Mouse (Mus musculus) thymus, adult 2 months (tissue): ENCODE data around the gene Foxj2.

Experiments
- CTCF ChIP-seq: fragments of 200-500 bp; IDR thresholded peaks from 2 replicates; pipeline ENCODE4 v1.5.1; 2012; ENCODE audit warnings: mild to moderate bottlenecking, control low read depth, low read length, moderate library complexity, borderline replicate concordance; ENCODE audit not compliant: control insufficient read depth, poor library complexity, insufficient read depth; ENCODE audit errors: extremely low read depth
- POLR2A ChIP-seq: fragments of 200-500 bp; IDR thresholded peaks from 2 replicates; pipeline ENCODE4 v1.6.1; 2012; ENCODE audit warnings: mild to moderate bottlenecking, low read length, control low read depth, moderate library complexity; ENCODE audit not compliant: control insufficient read depth, poor library complexity, insufficient read depth; ENCODE audit errors: extremely low read depth

GRCm38 (mm10) chr6:122874720-122875389 lies 55.1 kb downstream of the Foxj2 start:
- TF ChIP-seq POLR2A: no peak
- no peak for TF ChIP-seq CTCF
